Mouse (Mus musculus) ES-E14 (cell line): ENCODE results near the gene Fahd1.

ENCODE experiments used
- CHD2 ChIP-seq: IDR thresholded peaks from 2 replicates; pipeline ENCODE4 v1.6.1; 2014; ENCODE audit warnings: mild to moderate bottlenecking, low read depth, low read length, inconsistent platforms
- HCFC1 ChIP-seq: IDR thresholded peaks from 2 replicates; pipeline ENCODE4 v1.6.1; 2012; ENCODE audit warnings: low read length, inconsistent platforms, borderline replicate concordance; ENCODE audit not compliant: insufficient read depth
- MAFK ChIP-seq: IDR thresholded peaks from 2 replicates; pipeline ENCODE4 v1.6.1; 2014; ENCODE audit warnings: mild to moderate bottlenecking, low read depth, low read length, inconsistent platforms; ENCODE audit not compliant: insufficient read depth
- ZC3H11A ChIP-seq: IDR thresholded peaks from 2 replicates; pipeline ENCODE4 v1.6.1; 2012; ENCODE audit warnings: low read depth, mild to moderate bottlenecking, inconsistent platforms, low read length, borderline replicate concordance
- ZNF384 ChIP-seq: IDR thresholded peaks from 2 replicates; pipeline ENCODE4 v1.6.1; 2012; ENCODE audit warnings: low read depth, low read length, inconsistent platforms

DNA sequence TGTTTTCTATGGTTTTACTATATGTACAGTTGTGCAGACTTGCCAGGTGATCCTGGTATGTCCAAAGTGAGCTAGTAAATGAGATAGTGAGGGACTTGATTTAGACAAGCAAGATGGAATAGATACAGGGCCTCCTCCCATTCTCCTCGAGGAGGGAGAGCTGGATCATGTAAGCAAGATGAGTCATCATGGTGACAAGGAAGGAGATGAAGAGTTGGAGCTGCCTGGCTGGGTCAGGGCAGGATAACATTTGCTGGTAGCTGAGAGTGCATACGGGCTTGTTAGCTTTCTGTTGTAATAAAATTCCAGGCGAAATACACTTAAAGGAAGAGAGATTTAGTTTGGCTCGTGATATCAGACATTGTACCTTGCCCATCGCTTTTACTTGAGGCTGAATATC is 9.8 kb downstream of the Fahd1 start:
- no peak for TF ChIP-seq HCFC1
- TF ChIP-seq ZC3H11A: no peak
- no peak for TF ChIP-seq CHD2
- no peak for TF ChIP-seq ZNF384
- TF ChIP-seq MAFK: no peak
